Mouse (Mus musculus) kidney, embryonic 15.5 days (tissue): ENCODE results near the gene Olfr43. TPM values are rescaled to one million over a fixed set of nuclear protein-coding genes. Genes with fewer than 3 reads are reported as not detected.

Experiments used
- ATAC-seq: fragments of 200-750 bp; cut with Nextera tagmentation; replicated peaks from 2 replicates; pipeline ENCODE4 v1.8.0; 2017; ENCODE audit warnings: moderate TSS enrichment; ENCODE audit not compliant: low FRiP score
- H3K27ac ChIP-seq: fragments of 300-500 bp; sonication (generic); 2 replicates; pipeline ENCODE4 v1.5.1; 2015; ENCODE audit warnings: mild to moderate bottlenecking, inconsistent platforms
- H3K27me3 ChIP-seq: fragments of 300-500 bp; sonication (generic); 2 replicates; pipeline ENCODE4 v1.6.1; 2015; ENCODE audit warnings: inconsistent platforms
- H3K36me3 ChIP-seq: fragments of 300-500 bp; sonication (generic); 2 replicates; pipeline ENCODE4 v1.6.1; 2015; ENCODE audit warnings: inconsistent platforms
- H3K4me1 ChIP-seq: fragments of 300-500 bp; sonication (generic); 2 replicates; pipeline ENCODE4 v1.6.1; 2015; ENCODE audit warnings: inconsistent platforms
- H3K4me2 ChIP-seq: fragments of 300-500 bp; sonication (generic); 2 replicates; pipeline ENCODE4 v1.6.1; 2015; ENCODE audit warnings: moderate library complexity, mild to moderate bottlenecking, inconsistent platforms
- H3K4me3 ChIP-seq: fragments of 300-500 bp; sonication (generic); replicated peaks from 2 replicates; pipeline ENCODE4 v1.5.1; 2015; ENCODE audit warnings: mild to moderate bottlenecking, inconsistent platforms
- H3K9ac ChIP-seq: fragments of 300-500 bp; sonication (generic); 2 replicates; pipeline ENCODE4 v1.6.1; 2015; ENCODE audit warnings: mild to moderate bottlenecking, inconsistent platforms
- H3K9me3 ChIP-seq: fragments of 300-500 bp; sonication (generic); replicated peaks from 2 replicates; pipeline ENCODE4 v1.6.1; 2016; ENCODE audit warnings: inconsistent platforms
- WGBS: fragments of 180-500 bp; shearing (Covaris S2); methylation state at CpG from one replicate; pipeline ENCODE4 v1.1.7; 2015; ENCODE audit warnings: mixed read lengths; 5-methylcytosine and 5-hydroxymethylcytosine counted together
- polyA plus RNA-seq: library from polyadenylated mRNA; unstranded; fragments of >200 nt; fragmentation: Nextera tagmentation; extraction: Ambion mirVana; gene quantifications from 2 replicates; pipeline ENCODE4 v1.2.1, GENCODE M21; 2015

The Olfr43 gene
- polyA plus RNA-seq, result not detected in 2 replicates

- Histone ChIP-seq H3K27ac (no peak within 1 kb of the TSS), H3K36me3 (no peaks in the 10 kb centered on the region), H3K4me1 (no peaks in the 10 kb centered on the region), H3K9me3 (no peaks in the 10 kb centered on the region), H3K4me3 (no peak within 1 kb of the TSS), H3K4me2 (no peak within 1 kb of the TSS), H3K9ac (no peak within 1 kb of the TSS), H3K27me3 (no peaks in the 10 kb centered on the region)
- ATAC-seq, result no peak
- WGBS, result 62% methylated on average over 1 of the region's 1 CpGs
These were observed at the start of gene Olfr43 for GRCm38 (mm10) chr11:74211279-74211678. TSS of gene Olfr43 (minus strand) at chr11:74211379.

- Histone ChIP-seq H3K27ac (no peak within 1 kb of the TSS), H3K4me3 (no peak within 1 kb of the TSS), H3K27me3 (no peaks in the 10 kb centered on the region), H3K36me3 (no peaks in the 10 kb centered on the region), H3K4me1 (no peaks in the 10 kb centered on the region), H3K9ac (no peak within 1 kb of the TSS), H3K9me3 (no peaks in the 10 kb centered on the region; the same call in 1 of the 2 replicates), H3K4me2 (no peak within 1 kb of the TSS)
- ATAC-seq, result no peak
- 59% methylated on average over 2 of the region's 2 CpGs for WGBS
These were observed 48.3 kb upstream of the Olfr43 start, which contains the start of gene Olfr406 for GRCm38 (mm10) chr11:74259508-74259907. TSS of gene Olfr406 (plus strand) at chr11:74259808.

GRCm38 (mm10) chr11:74241201-74241600, 30.0 kb upstream of the Olfr43 start:
- Histone ChIP-seq H3K4me3 (no peak overlapping the region), H3K36me3 (no peaks in the 10 kb centered on the region), H3K9ac (no peak overlapping the region), H3K4me2 (no peak overlapping the region), H3K4me1 (no peaks in the 10 kb centered on the region), H3K27ac (no peak overlapping the region), H3K9me3 (no peaks in the 10 kb centered on the region), H3K27me3 (no peaks in the 10 kb centered on the region)
- WGBS, result 94% methylated on average over 3 of the region's 3 CpGs
- ATAC-seq, result no peak

GRCm38 (mm10) chr11:74185949-74186348, 25.2 kb downstream of the Olfr43 start, which contains the start of gene Olfr403:
TSS of gene Olfr403 (plus strand) at chr11:74186249.
- no peak for ATAC-seq
- H3K4me2 ChIP-seq, result no peak within 1 kb of the TSS
- no peak within 1 kb of the TSS for H3K4me3 ChIP-seq
- H3K4me1 ChIP-seq, result no peaks in the 10 kb centered on the region
- H3K9me3 ChIP-seq, result no peaks in the 10 kb centered on the region
- H3K27ac ChIP-seq, result no peak within 1 kb of the TSS
- no peak within 1 kb of the TSS for H3K9ac ChIP-seq
- H3K36me3 ChIP-seq, result no peaks in the 10 kb centered on the region
- H3K27me3 ChIP-seq, result no peaks in the 10 kb centered on the region

GRCm38 (mm10) chr11:74183745-74184144, 27.4 kb downstream of the Olfr43 start:
- Histone ChIP-seq H3K9me3 (no peaks in the 10 kb centered on the region), H3K4me1 (no peaks in the 10 kb centered on the region), H3K4me2 (no peak overlapping the region), H3K9ac (no peak overlapping the region), H3K36me3 (no peaks in the 10 kb centered on the region), H3K27ac (no peak overlapping the region), H3K27me3 (no peaks in the 10 kb centered on the region), H3K4me3 (no peak overlapping the region)
- ATAC-seq, result no peak
- 80% methylated on average over 4 of the region's 4 CpGs for whole genome bisulfite sequencing

- Histone ChIP-seq H3K4me2 (no peak overlapping the region), H3K4me3 (no peak overlapping the region), H3K4me1 (no peaks in the 10 kb centered on the region), H3K9me3 (no peaks in the 10 kb centered on the region), H3K27ac (no peak overlapping the region), H3K36me3 (no peaks in the 10 kb centered on the region), H3K27me3 (no peaks in the 10 kb centered on the region), H3K9ac (no peak overlapping the region)
- WGBS, result 73% methylated on average over 4 of the region's 4 CpGs
- ATAC-seq, result no peak; the same call in 1 of the 2 replicates
These were observed 28.0 kb downstream of the Olfr43 start for GRCm38 (mm10) chr11:74183168-74183567.

- Histone ChIP-seq H3K27ac (no peak overlapping the region), H3K27me3 (no peaks in the 10 kb centered on the region), H3K4me1 (no peaks in the 10 kb centered on the region), H3K9me3 (no peaks in the 10 kb centered on the region; the same call in 1 of the 2 replicates), H3K4me2 (no peak overlapping the region), H3K9ac (no peak overlapping the region), H3K36me3 (no peaks in the 10 kb centered on the region), H3K4me3 (no peak overlapping the region)
- ATAC-seq, result no peak
These were observed 42.4 kb downstream of the Olfr43 start for GRCm38 (mm10) chr11:74168771-74169170.

Other genes starting within 250 kb of the Olfr43 start
- not detected in 2 replicates for gene Olfr398, start 221.0 kb downstream of the Olfr43 start, polyA plus RNA-seq
- not detected in 2 replicates for gene Olfr139, start 154.8 kb downstream of the Olfr43 start, polyA plus RNA-seq
- gene Olfr399, start 154.8 kb downstream of the Olfr43 start, polyA plus RNA-seq, result not detected in 2 replicates
- gene Zfp616, start 141.4 kb downstream of the Olfr43 start, polyA plus RNA-seq, result 0.05 TPM in 1 of 2 replicates, not detected in the other
- gene Olfr401, start 97.7 kb downstream of the Olfr43 start, polyA plus RNA-seq, result not detected in 2 replicates
- not detected in 2 replicates for gene Olfr402, start 57.9 kb downstream of the Olfr43 start, polyA plus RNA-seq
- not detected in 2 replicates for gene Olfr403, start 25.1 kb downstream of the Olfr43 start, polyA plus RNA-seq
- gene Olfr406, start 48.4 kb upstream of the Olfr43 start, polyA plus RNA-seq, result not detected in 2 replicates
- gene Olfr59, start 72.4 kb upstream of the Olfr43 start, polyA plus RNA-seq, result not detected in 2 replicates
- gene Olfr410, start 126.7 kb upstream of the Olfr43 start, polyA plus RNA-seq, result not detected in 2 replicates
- not detected in 2 replicates for gene Olfr411, start 141.3 kb upstream of the Olfr43 start, polyA plus RNA-seq
- not detected in 2 replicates for gene Olfr412, start 150.7 kb upstream of the Olfr43 start, polyA plus RNA-seq